Mouse (Mus musculus) cortical plate, adult 2 months (tissue): Measurements from ENCODE around the gene Rasa2.

Experiments
- CTCF ChIP-seq: fragments of 200-500 bp; IDR thresholded peaks from 2 replicates; pipeline ENCODE4 v1.5.1; 2011; ENCODE audit warnings: mild to moderate bottlenecking, control low read depth, low read length; ENCODE audit not compliant: insufficient read depth; ENCODE audit errors: extremely low read depth
- POLR2A ChIP-seq: fragments of 200-500 bp; IDR thresholded peaks from 2 replicates; pipeline ENCODE4 v1.6.1; 2011; ENCODE audit warnings: mild to moderate bottlenecking, low read length, control low read depth; ENCODE audit not compliant: insufficient read depth; ENCODE audit errors: extremely low read depth

- TF ChIP-seq POLR2A (no peak), CTCF (no peak)
These were observed 1.3 kb upstream of the Rasa2 start for GRCm38 (mm10) chr9:96632756-96633155.
